Mouse (Mus musculus) hindbrain, embryonic 12.5 days (tissue): Measurements from ENCODE around the gene Btnl9. TPM values are rescaled to one million over a fixed set of nuclear protein-coding genes. Genes with fewer than 3 reads are reported as not detected.

Experiments
- ATAC-seq: fragments of 200-750 bp; cut with Nextera tagmentation; 2 replicates; pipeline ENCODE4 v1.8.0; 2017; ENCODE audit warnings: moderate TSS enrichment; ENCODE audit not compliant: low FRiP score
- H3K27ac ChIP-seq: fragments of 300-500 bp; sonication (generic); 2 replicates; pipeline ENCODE4 v1.5.1; 2016; ENCODE audit warnings: mild to moderate bottlenecking
- H3K27me3 ChIP-seq: fragments of 300-500 bp; sonication (generic); 2 replicates; pipeline ENCODE4 v1.6.1; 2016; ENCODE audit warnings: mild to moderate bottlenecking
- H3K36me3 ChIP-seq: fragments of 300-500 bp; sonication (generic); 2 replicates; pipeline ENCODE4 v1.6.1; 2016; ENCODE audit warnings: mild to moderate bottlenecking
- H3K4me1 ChIP-seq: fragments of 300-500 bp; sonication (generic); 2 replicates; pipeline ENCODE4 v1.6.1; 2016
- H3K4me2 ChIP-seq: fragments of 300-500 bp; sonication (generic); replicated peaks from 2 replicates; pipeline ENCODE4 v1.6.1; 2016; ENCODE audit warnings: mild to moderate bottlenecking
- H3K4me3 ChIP-seq: fragments of 300-500 bp; sonication (generic); 2 replicates; pipeline ENCODE4 v1.5.1; 2016; ENCODE audit warnings: mild to moderate bottlenecking
- H3K9ac ChIP-seq: fragments of 300-500 bp; sonication (generic); 2 replicates; pipeline ENCODE4 v1.6.1; 2016; ENCODE audit warnings: mild to moderate bottlenecking, moderate library complexity
- H3K9me3 ChIP-seq: fragments of 300-500 bp; sonication (generic); replicated peaks from 2 replicates; pipeline ENCODE4 v1.6.1; 2016; ENCODE audit warnings: mild to moderate bottlenecking
- WGBS: fragments of 180-500 bp; shearing (Covaris S2); methylation state at CpG from one replicate; pipeline ENCODE4 v1.1.7; 2016; 5-methylcytosine and 5-hydroxymethylcytosine counted together
- polyA plus RNA-seq: library from polyadenylated mRNA; unstranded; fragments of >200 nt; fragmentation: Nextera tagmentation; extraction: Ambion mirVana; gene quantifications from 2 replicates; pipeline ENCODE4 v1.2.1, GENCODE M21; 2016

The Btnl9 gene
- polyA plus RNA-seq, 1 experiment from 2014 or later, result 0.22 TPM

DNA sequence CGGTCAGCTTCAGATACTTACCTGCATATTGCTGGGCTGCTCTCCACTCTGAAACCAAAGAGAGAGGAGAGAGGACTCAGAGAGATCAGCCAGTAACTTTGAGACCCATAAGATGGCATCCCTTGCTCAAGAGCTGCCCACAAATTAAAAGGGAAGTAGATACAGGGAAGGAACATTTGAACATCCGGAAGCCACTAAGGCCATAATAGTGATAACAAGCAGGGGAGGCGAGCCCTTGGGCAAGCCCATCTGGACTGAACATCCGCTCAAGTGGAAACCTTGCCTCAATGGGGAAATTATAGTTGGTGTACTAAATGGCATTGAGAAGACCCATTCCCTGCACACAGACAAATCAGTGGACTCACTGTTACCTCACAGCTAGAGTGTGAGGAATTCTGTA, 16.4 kb downstream of the Btnl9 start:
- H3K36me3 ChIP-seq, result no peaks in the 10 kb centered on the region
- 91% methylated on average over 4 of the region's 4 CpGs for WGBS
- peaks cover 7% of the 10 kb centered on the region; the same call in 1 of the 2 replicates for H3K9me3 ChIP-seq
- H3K4me3 ChIP-seq, result no peak overlapping the region
- peaks cover 7% of the 10 kb centered on the region; the same call in 1 of the 2 replicates for H3K4me1 ChIP-seq
- H3K9ac ChIP-seq, result no peak overlapping the region
- H3K27me3 ChIP-seq, result peaks cover 22% of the 10 kb centered on the region
- H3K27ac ChIP-seq, result no peak overlapping the region
- no peak for ATAC-seq
- no peak overlapping the region for H3K4me2 ChIP-seq

DNA sequence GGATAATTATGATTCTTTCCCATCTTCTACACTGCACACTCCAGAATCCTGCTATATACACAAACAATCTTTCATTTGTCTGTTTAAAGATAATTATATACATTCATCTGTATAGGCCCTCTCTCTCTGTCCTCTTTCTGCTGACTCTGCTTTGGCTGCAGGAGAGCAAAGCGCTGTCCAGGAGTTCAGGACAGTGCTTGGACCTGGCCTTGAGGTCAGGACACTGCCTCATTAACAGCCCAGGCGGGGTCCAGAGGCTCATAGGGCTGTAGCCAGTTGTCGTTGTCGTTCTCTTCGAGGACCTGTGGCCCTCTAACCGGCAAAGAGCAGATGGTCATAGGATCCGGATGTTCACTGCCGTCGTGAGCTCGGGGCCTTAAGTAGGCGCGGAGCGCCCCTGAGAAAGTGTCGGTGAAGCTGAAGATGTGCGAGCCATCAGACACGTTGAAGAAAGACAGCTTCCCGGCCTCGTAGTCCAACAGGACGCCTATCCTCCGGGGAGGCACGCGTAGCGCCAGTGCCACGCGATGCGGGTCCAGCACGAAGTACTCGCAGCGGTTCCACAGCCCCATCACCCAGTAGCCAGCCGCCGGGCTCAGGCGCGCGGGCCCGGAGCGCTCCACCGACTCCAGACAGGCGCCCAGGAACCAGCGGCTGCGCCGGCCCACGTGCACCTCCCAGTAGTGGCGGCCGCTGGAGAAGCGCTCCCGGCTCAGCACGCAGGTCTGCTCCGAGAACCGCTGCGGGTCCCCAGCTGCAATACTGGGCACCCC, 17.9 kb downstream of the Btnl9 start:
- Histone ChIP-seq H3K27me3 (peaks cover 22% of the 10 kb centered on the region), H3K36me3 (no peaks in the 10 kb centered on the region), H3K9ac (peak overlapping the region; percentile 2; the same call in 1 of the 2 replicates), H3K4me3 (peak overlapping the region; percentile 35), H3K4me1 (peaks cover 7% of the 10 kb centered on the region; the same call in 1 of the 2 replicates), H3K4me2 (peak overlapping the region; percentile 68), H3K27ac (no peak overlapping the region), H3K9me3 (peaks cover 7% of the 10 kb centered on the region; the same call in 1 of the 2 replicates)
- whole genome bisulfite sequencing, result 6% methylated on average over 50 of the region's 50 CpGs
- ATAC-seq, result peak; percentile 67

GRCm38 (mm10) chr11:49156821-49157814, 29.8 kb downstream of the Btnl9 start:
- ATAC-seq, result no peak
- H3K27me3 ChIP-seq, result no peaks in the 10 kb centered on the region
- H3K9me3 ChIP-seq, result no peaks in the 10 kb centered on the region
- no peaks in the 10 kb centered on the region for H3K4me1 ChIP-seq
- H3K36me3 ChIP-seq, result no peaks in the 10 kb centered on the region
- H3K27ac ChIP-seq, result no peak overlapping the region
- 90% methylated on average over 2 of the region's 2 CpGs for WGBS
- no peak overlapping the region for H3K4me2 ChIP-seq
- H3K4me3 ChIP-seq, result no peak overlapping the region
- no peak overlapping the region for H3K9ac ChIP-seq

DNA sequence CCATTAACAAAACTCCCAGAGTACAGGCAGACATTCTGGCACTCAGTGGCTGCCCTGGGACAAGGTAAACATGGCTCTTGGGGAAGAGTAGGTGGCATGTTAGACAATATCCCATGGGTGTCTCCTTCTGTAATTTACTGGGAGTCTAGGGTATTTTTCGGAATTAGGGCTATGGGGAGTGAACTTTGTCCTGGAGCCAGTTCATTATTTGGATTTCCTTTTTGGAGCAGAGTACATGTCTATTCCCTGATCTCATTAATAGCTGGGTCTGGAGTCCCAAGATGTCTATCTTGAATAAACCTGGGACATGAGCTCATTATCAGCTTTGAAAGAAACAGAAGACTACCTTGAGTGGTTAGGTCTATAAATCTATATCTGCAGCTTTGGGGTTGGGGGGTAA, 32.9 kb downstream of the Btnl9 start, which contains the start of gene Olfr1394:
Gene Olfr1394 (plus strand): TSS at position 301 of the 400 bp plus-strand sequence.
- H3K4me1 ChIP-seq, result no peaks in the 10 kb centered on the region
- H3K27me3 ChIP-seq, result no peaks in the 10 kb centered on the region
- H3K36me3 ChIP-seq, result no peaks in the 10 kb centered on the region
- H3K4me3 ChIP-seq, result no peak within 1 kb of the TSS
- no peaks in the 10 kb centered on the region for H3K9me3 ChIP-seq
- H3K9ac ChIP-seq, result no peak within 1 kb of the TSS
- H3K27ac ChIP-seq, result no peak within 1 kb of the TSS
- ATAC-seq, result no peak
- WGBS, result 85% methylated on average over 1 of the region's 1 CpGs
- no peak within 1 kb of the TSS for H3K4me2 ChIP-seq

DNA sequence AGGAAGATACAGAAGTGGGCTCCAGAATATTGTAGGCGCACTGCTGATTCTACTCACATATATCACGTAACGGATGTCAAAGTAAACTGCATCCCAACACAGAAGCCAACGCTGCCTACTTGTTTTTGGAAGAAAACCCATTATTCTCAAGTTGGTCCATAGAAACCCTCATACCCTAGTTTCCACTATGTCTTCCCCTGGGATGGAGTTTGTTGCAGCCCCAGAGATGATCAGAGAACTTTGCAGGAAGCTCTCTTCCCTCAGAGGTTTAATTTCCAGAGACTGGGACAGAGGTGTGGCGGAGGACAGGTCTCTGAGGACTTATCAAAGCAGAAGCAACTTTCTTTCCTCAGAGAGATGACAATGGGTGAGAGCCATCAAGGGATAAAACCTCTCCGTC, 45.0 kb downstream of the Btnl9 start, which contains the start of gene Olfr1395:
Gene Olfr1395 (plus strand): TSS at position 301 of the 400 bp plus-strand sequence.
- no peak within 1 kb of the TSS for H3K4me2 ChIP-seq
- no peak within 1 kb of the TSS for H3K9ac ChIP-seq
- 90% methylated on average over 6 of the region's 6 CpGs for WGBS
- H3K27ac ChIP-seq, result no peak within 1 kb of the TSS
- H3K9me3 ChIP-seq, result no peaks in the 10 kb centered on the region
- no peaks in the 10 kb centered on the region for H3K4me1 ChIP-seq
- no peaks in the 10 kb centered on the region for H3K27me3 ChIP-seq
- no peaks in the 10 kb centered on the region for H3K36me3 ChIP-seq
- H3K4me3 ChIP-seq, result no peak within 1 kb of the TSS
- no peak for ATAC-seq

- H3K27me3 ChIP-seq, result no peaks in the 10 kb centered on the region
- 89% methylated on average over 2 of the region's 2 CpGs for WGBS
- H3K36me3 ChIP-seq, result no peaks in the 10 kb centered on the region
- no peak overlapping the region for H3K9ac ChIP-seq
- no peak overlapping the region for H3K4me2 ChIP-seq
- no peak for ATAC-seq
- H3K27ac ChIP-seq, result no peak overlapping the region
- no peaks in the 10 kb centered on the region for H3K4me1 ChIP-seq
- no peaks in the 10 kb centered on the region for H3K9me3 ChIP-seq
- H3K4me3 ChIP-seq, result no peak overlapping the region
Measured at GRCm38 (mm10) chr11:49124169-49124568, 62.8 kb downstream of the Btnl9 start.

DNA sequence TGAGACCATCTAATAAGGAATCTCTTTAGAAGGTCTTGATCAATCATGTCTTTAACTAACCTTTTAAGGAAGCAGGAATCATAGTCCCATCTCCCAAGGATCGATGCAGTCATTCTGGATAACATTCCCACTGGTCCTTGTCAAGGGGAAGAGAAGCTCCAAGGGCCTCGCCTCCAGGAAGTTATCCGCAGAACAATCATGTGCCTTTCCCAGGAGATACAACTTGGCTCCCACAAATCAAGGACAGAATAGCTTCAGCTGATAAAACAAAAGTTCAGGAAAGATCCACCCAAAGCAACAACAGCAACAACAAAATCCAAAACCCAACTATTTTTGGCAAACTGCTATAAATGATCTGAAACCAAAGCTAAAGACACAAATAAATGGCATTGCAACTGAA, 67.3 kb downstream of the Btnl9 start:
- H3K4me2 ChIP-seq, result no peak overlapping the region
- H3K27ac ChIP-seq, result no peak overlapping the region
- no peak overlapping the region for H3K9ac ChIP-seq
- H3K4me3 ChIP-seq, result no peak overlapping the region
- H3K27me3 ChIP-seq, result no peaks in the 10 kb centered on the region
- WGBS, result 80% methylated on average over 3 of the region's 3 CpGs
- ATAC-seq, result no peak
- no peaks in the 10 kb centered on the region for H3K9me3 ChIP-seq
- no peaks in the 10 kb centered on the region for H3K36me3 ChIP-seq
- no peaks in the 10 kb centered on the region for H3K4me1 ChIP-seq

Other genes starting within 250 kb of the Btnl9 start
- 2.3 and 2.4 TPM in 2 replicates for gene Psme2b, start 241.0 kb downstream of the Btnl9 start, polyA plus RNA-seq
- not detected in 2 replicates for gene Olfr56, start 208.3 kb downstream of the Btnl9 start, polyA plus RNA-seq
- 0.10 and 0.47 TPM in 2 replicates for gene 9930111J21Rik1, start 207.8 kb downstream of the Btnl9 start, polyA plus RNA-seq
- not detected in 2 replicates for gene Gm12185, start 194.9 kb downstream of the Btnl9 start, polyA plus RNA-seq
- not detected in 2 replicates for gene Tgtp1, start 193.0 kb downstream of the Btnl9 start, polyA plus RNA-seq
- gene 9930111J21Rik2, start 135.9 kb downstream of the Btnl9 start, polyA plus RNA-seq, result 0.22 and 0.57 TPM in 2 replicates
- gene Tgtp2, start 123.0 kb downstream of the Btnl9 start, polyA plus RNA-seq, result not detected in 2 replicates
- 0.46 and 0.66 TPM in 2 replicates for gene Ifi47, start 110.6 kb downstream of the Btnl9 start, polyA plus RNA-seq
- gene Olfr1396, start 72.3 kb downstream of the Btnl9 start, polyA plus RNA-seq, result not detected in 2 replicates
- gene Olfr1395, start 44.9 kb downstream of the Btnl9 start, polyA plus RNA-seq, result not detected in 2 replicates
- gene Olfr1394, start 32.8 kb downstream of the Btnl9 start, polyA plus RNA-seq, result not detected in 2 replicates
- gene Zfp62, start 16.1 kb upstream of the Btnl9 start, polyA plus RNA-seq, result 55.3 and 62.5 TPM in 2 replicates
- 42.5 and 43.2 TPM in 2 replicates for gene Mgat1, start 57.0 kb upstream of the Btnl9 start, polyA plus RNA-seq
- not detected in 2 replicates for gene Olfr1393, start 91.1 kb upstream of the Btnl9 start, polyA plus RNA-seq
- gene Olfr1392, start 98.1 kb upstream of the Btnl9 start, polyA plus RNA-seq, result not detected in 2 replicates
- not detected in 2 replicates for gene Olfr10, start 117.6 kb upstream of the Btnl9 start, polyA plus RNA-seq
- not detected in 2 replicates for gene Olfr1391, start 135.6 kb upstream of the Btnl9 start, polyA plus RNA-seq
- not detected in 2 replicates for gene Olfr1390, start 148.0 kb upstream of the Btnl9 start, polyA plus RNA-seq
- gene Olfr1389, start 235.9 kb upstream of the Btnl9 start, polyA plus RNA-seq, result not detected in 2 replicates
- gene Olfr1388, start 249.5 kb upstream of the Btnl9 start, polyA plus RNA-seq, result 0.09 TPM in 2 replicates